Mouse (Mus musculus) CD4-positive, CD25-positive, alpha-beta regulatory T cell, adult 4 months (primary cell): ENCODE data around the gene Kif1bp. TPM values are rescaled to one million over a fixed set of nuclear protein-coding genes. Genes with fewer than 3 reads are reported as not detected.

Source experiments
- ATAC-seq: one replicate; pipeline ENCODE4 v1.8.0; 2017
- polyA plus RNA-seq, 2 experiments: library from polyadenylated mRNA; unstranded; fragments of 100-300 nt; shearing (Covaris generic); gene quantifications; one replicate each; pipeline ENCODE4 v1.2.1; 2017

Gene Kif1bp
- polyA plus RNA-seq, 2 experiments from 2014 or later: 2.7 to 5.4 TPM

GRCm38 (mm10) chr10:62555705-62556557 is 22.3 kb downstream of the Kif1bp start:
- ATAC-seq: no peak

- ATAC-seq: peak; percentile 85
Observed at GRCm38 (mm10) chr10:62553611-62554091, 24.6 kb downstream of the Kif1bp start.

GRCm38 (mm10) chr10:62550787-62551300 is 27.4 kb downstream of the Kif1bp start:
- no peak for ATAC-seq

GRCm38 (mm10) chr10:62549523-62550166 is 28.6 kb downstream of the Kif1bp start:
- peak; percentile 53 for ATAC-seq

- ATAC-seq: no peak
Observed at GRCm38 (mm10) chr10:62546441-62546840, 31.8 kb downstream of the Kif1bp start.

- ATAC-seq: no peak
Observed at GRCm38 (mm10) chr10:62545759-62546158, 32.5 kb downstream of the Kif1bp start.

GRCm38 (mm10) chr10:62544316-62544715 is 33.9 kb downstream of the Kif1bp start:
- peak; percentile 22 for ATAC-seq

- peak; percentile 88 for ATAC-seq
Observed at GRCm38 (mm10) chr10:62543399-62543808, 34.9 kb downstream of the Kif1bp start.

- peak; percentile 35 for ATAC-seq
Observed at GRCm38 (mm10) chr10:62542928-62543327, 35.3 kb downstream of the Kif1bp start.

GRCm38 (mm10) chr10:62542507-62542906 is 35.8 kb downstream of the Kif1bp start:
- ATAC-seq: no peak

GRCm38 (mm10) chr10:62541499-62541898 is 36.8 kb downstream of the Kif1bp start:
- no peak for ATAC-seq

GRCm38 (mm10) chr10:62540800-62541199 is 37.5 kb downstream of the Kif1bp start:
- ATAC-seq: no peak

- no peak for ATAC-seq
Observed at GRCm38 (mm10) chr10:62534509-62534908, 43.7 kb downstream of the Kif1bp start.

- ATAC-seq: peak; percentile 23
Observed at GRCm38 (mm10) chr10:62532832-62533231, 45.4 kb downstream of the Kif1bp start.

GRCm38 (mm10) chr10:62530183-62530582 is 48.1 kb downstream of the Kif1bp start:
- ATAC-seq: no peak

- ATAC-seq: no peak
Observed at GRCm38 (mm10) chr10:62527351-62527750, 50.9 kb downstream of the Kif1bp start, which contains the start of gene Srgn. Gene Srgn (minus strand): TSS chr10:62527451.

- no peak for ATAC-seq
Observed at GRCm38 (mm10) chr10:62522346-62522950, 55.8 kb downstream of the Kif1bp start.

GRCm38 (mm10) chr10:62521763-62522162 is 56.5 kb downstream of the Kif1bp start:
- ATAC-seq: no peak

GRCm38 (mm10) chr10:62520911-62521310 is 57.3 kb downstream of the Kif1bp start:
- ATAC-seq: no peak

- ATAC-seq: no peak
Observed at GRCm38 (mm10) chr10:62517511-62517910, 60.7 kb downstream of the Kif1bp start.

- ATAC-seq: no peak
Observed at GRCm38 (mm10) chr10:62512855-62513254, 65.4 kb downstream of the Kif1bp start.

GRCm38 (mm10) chr10:62511528-62511927 is 66.7 kb downstream of the Kif1bp start:
- no peak for ATAC-seq
